Mouse (Mus musculus) frontal cortex, postnatal 36 days (tissue): Measurements from ENCODE around the gene Gm5157.
"Not testable (repeated sequence)": the region's sequence is repeated elsewhere in the genome, so short reads cannot be mapped to it uniquely, and the experiment has no call there.

Experiments
- DNase-seq, 2 experiments: peaks; one replicate each; pipeline ENCODE4 v3.0.0; 2022; ENCODE audit warnings: low spot score in 2 of 2

Gm5157 gene

GRCm38 (mm10) chr7:21190323-21190722 lies at the start of gene Gm5157:
TSS of gene Gm5157 (minus strand) at chr7:21190423.
- DNase-seq, result not testable (repeated sequence)

DNA sequence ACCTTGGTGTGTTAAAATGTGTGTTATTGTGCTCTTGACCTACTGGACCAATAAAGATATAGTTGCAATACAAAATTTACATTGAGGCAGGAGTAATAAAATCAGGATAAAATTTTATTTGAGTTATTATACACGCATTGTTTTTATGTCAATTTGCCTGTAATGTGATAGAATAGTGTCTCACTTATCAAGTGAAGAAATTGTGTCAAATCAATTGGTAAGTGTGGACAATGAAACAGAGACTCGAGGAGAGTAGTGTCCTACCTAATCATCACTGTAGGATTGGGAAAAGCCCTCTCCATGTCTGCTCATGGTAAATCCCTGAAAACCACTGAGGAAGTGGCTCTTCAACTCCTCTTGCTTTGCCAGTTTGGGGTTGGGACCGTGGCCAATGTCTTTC lies 28.3 kb downstream of the Gm5157 start, which contains the start of gene Vmn1r123:
Gene Vmn1r123 (plus strand): TSS at position 301 of the 400 bp plus-strand sequence.
- not testable (repeated sequence) for DNase-seq
